In genomic region chr6:119338121-119338912, GRCm38 (mm10) we compare ENCODE assay signal across 26 mouse cellular contexts. TPM values are rescaled to one million over a fixed set of nuclear protein-coding genes. Genes with fewer than 3 reads are reported as not detected.
DNase-seq lines count a peak whose midpoint lies in the region; ATAC-seq and TF ChIP-seq lines count a peak whose summit lies in the region.
"Had no signal": no experiment of that assay in that cellular context is flagged by ENCODE, and none has a peak within 500 bp of the region (broad histone marks: within the 10 kb centered on the region; RNA-seq: fewer than 3 reads in every experiment).

No protein-coding gene starts in this region.

- peaks cover 0 to 8% of the 10 kb centered on the region in 2 experiments; a peak in 2 of 4 replicates for H3K4me1 ChIP-seq in MEL (ENCODE audit: control insufficient read depth in 1 of 2, insufficient read depth in 2 of 2, low read length in 2 of 2)
- H3K4me1 ChIP-seq: liver, embryonic 15.5 days had no signal

- TF ChIP-seq POLR2A in MEL (IDR thresholded peaks at IDR 0.05; ENCODE audit: control insufficient read depth in 1 of 2, insufficient read depth in 1 of 2, low read depth in 1 of 2, low read length in 2 of 2, poor library complexity in 1 of 2): no peak

- no peak for TF ChIP-seq CTCF in left cerebral cortex, adult 2 months (IDR thresholded peaks at IDR 0.05)
- TF ChIP-seq CTCF in MEL (IDR thresholded peaks at IDR 0.05 in 2 of 3, conservative IDR thresholded peaks at IDR 0.05 in 1 of 3; ENCODE audit: control insufficient read depth in 1 of 3, insufficient read depth in 1 of 3, low read depth in 2 of 3, low read length in 3 of 3, poor library complexity in 1 of 3, severe bottlenecking in 1 of 3): no peak

- TF ChIP-seq EP300 in MEL (IDR thresholded peaks at IDR 0.05; ENCODE audit: low read depth in 1 of 2, low read length in 2 of 2): no peak

- no peak overlapping the region for H3K9ac ChIP-seq in MEL (ENCODE audit: control insufficient read depth, low read depth, low read length, poor library complexity, severe bottlenecking)
- H3K9ac ChIP-seq: hindbrain, embryonic 13.5 days; liver, embryonic 15.5 days; lung, embryonic 15.5 days had no signal

- intact Hi-C loops in left cerebral cortex, adult 2 months (cut with DNase I): no loop called here

- H3K27me3 ChIP-seq in MEL (ENCODE audit: control insufficient read depth in 1 of 2, insufficient read depth in 2 of 2, low read length in 2 of 2): peaks cover 0 to 1% of the 10 kb centered on the region in 2 experiments; a peak in 1 of 4 replicates
- H3K27me3 ChIP-seq: liver, embryonic 15.5 days; lung, embryonic 15.5 days; Patski had no signal

- H3K4me3 ChIP-seq in left cerebral cortex, adult 2 months: no peak overlapping the region
- H3K4me3 ChIP-seq in MEL (ENCODE audit: control insufficient read depth in 1 of 2, insufficient read depth in 1 of 2, low read depth in 2 of 2, low read length in 2 of 2): no peak overlapping the region
- H3K4me3 ChIP-seq: heart, embryonic 10.5 days; hindbrain, embryonic 13.5 days; limb, embryonic 10.5 days; liver, embryonic 15.5 days; lung, embryonic 15.5 days had no signal

- no peaks in the 10 kb centered on the region for H3K79me2 ChIP-seq in MEL (ENCODE audit: control insufficient read depth, insufficient read depth, low read length, poor library complexity)

- H3K27ac ChIP-seq in left cerebral cortex, adult 2 months: peak overlapping the region; percentile 44; the same call in 1 of the 2 replicates
- no peak overlapping the region for H3K27ac ChIP-seq in MEL (ENCODE audit: control insufficient read depth, low read depth, low read length)
- H3K27ac ChIP-seq: heart, embryonic 10.5 days; hindbrain, embryonic 13.5 days; kidney, postnatal 0 days; limb, embryonic 10.5 days; liver, embryonic 15.5 days; lung, embryonic 15.5 days had no signal

- TF ChIP-seq RAD21 in MEL (IDR thresholded peaks at IDR 0.05; ENCODE audit: low read depth, low read length): no peak

- no peak for DNase-seq in left cerebral cortex, adult 2 months (ENCODE audit: extremely low spot score in 1 of 2, low spot score in 2 of 2)
- no peak for DNase-seq in left cerebral cortex, adult 18-20 months (ENCODE audit: low spot score in 2 of 2)
- DNase-seq in MEL (ENCODE audit: low read depth, low spot score): peak; percentile 43
- DNase-seq in right cerebral cortex, postnatal 10 days (ENCODE audit: low spot score in 2 of 2): no peak
- no peak for DNase-seq in spleen, postnatal 10 days (ENCODE audit: low spot score in 2 of 2)
- DNase-seq in lung, postnatal 10 days: no peak
- DNase-seq: adrenal gland, adult 8-10 months; cerebellum, adult 18-20 months; cerebellum, postnatal 25 days; kidney, adult 2 months; layer of hippocampus, adult 9-11 months; liver; lung, postnatal 4 days; right cerebral cortex, postnatal 14 days; thymus, postnatal 25 days had no signal

- H3K36me3 ChIP-seq in MEL (ENCODE audit: control insufficient read depth in 1 of 2, insufficient read depth in 2 of 2, low read length in 2 of 2): peaks cover 0 to 2% of the 10 kb centered on the region in 2 experiments; a peak in 1 of 4 replicates
- H3K36me3 ChIP-seq: heart, embryonic 10.5 days; hindbrain, embryonic 13.5 days; limb, embryonic 10.5 days; liver, embryonic 15.5 days; lung, embryonic 15.5 days had no signal

- H3K9me3 ChIP-seq in MEL (replicated peaks; ENCODE audit: insufficient read depth, low read length): no peaks in the 10 kb centered on the region
- H3K9me3 ChIP-seq: heart, embryonic 10.5 days; hindbrain, embryonic 13.5 days; limb, embryonic 10.5 days; liver, embryonic 15.5 days; lung, embryonic 15.5 days had no signal

- ATAC-seq in common myeloid progenitor, adult 5-6 weeks (replicated peaks; ENCODE audit: low read depth, poor library complexity, severe bottlenecking): peak; percentile 64
- ATAC-seq: activated CD4-positive, CD25-positive, alpha-beta regulatory T cell, adult 4 months; Patski had no signal

TF ChIP-seq in MEL, 35 proteins besides CTCF, POLR2A, EP300 and RAD21:
- TF ChIP-seq POLR2AphosphoS5 (IDR thresholded peaks at IDR 0.05; ENCODE audit: borderline replicate concordance, low read depth, low read length): no peak
- TF ChIP-seq MYC (IDR thresholded peaks at IDR 0.05; ENCODE audit: low read depth, low read length): no peak
- TF ChIP-seq UBTF (IDR thresholded peaks at IDR 0.05; ENCODE audit: borderline replicate concordance, insufficient read depth, low read depth, low read length): no peak
- no peak for TF ChIP-seq CHD2 (IDR thresholded peaks at IDR 0.05; ENCODE audit: low read length)

RNA-seq across cellular contexts. Expression of gene Lrtm2, which starts 7.8 kb away (rescaled TPM):
- total RNA-seq in left cerebral cortex, adult 2 months (2021): 10 to 100 TPM; 60.5 to 63.9 TPM
- 10 to 100 TPM; 68.4 to 71.3 TPM for total RNA-seq in left cerebral cortex, adult 18-20 months (2021)
- not detected in 2 replicates for total RNA-seq in MEL (2012; rRNA removed)
- polyA plus RNA-seq in MEL (2012; ENCODE audit: insufficient read depth in 1 of 2, insufficient read length in 2 of 2, low read depth in 1 of 2, low replicate concordance in 2 of 2, missing spikeins in 1 of 2): not detected
- 0.24 TPM in 1 of 2 replicates, not detected in the other for total RNA-seq in common myeloid progenitor, adult 5-6 weeks (2017)
- polyA plus RNA-seq: activated CD4-positive, CD25-positive, alpha-beta regulatory T cell, adult 4 months; embryonic facial prominence, embryonic 11.5 days; limb, embryonic 10.5 days; midbrain, embryonic 11.5 days had no signal

Comparison
In these comparisons a context has a peak if more than half of its experiments do, and no peak if none do; other contexts are left out.
1. RNA of gene Lrtm2, which starts 7.8 kb away (total RNA-seq): 68.4 to 71.3 TPM in left cerebral cortex, adult 18-20 months and 60.5 to 63.9 TPM in left cerebral cortex, adult 2 months; not detected in MEL and 0.24 TPM in common myeloid progenitor, adult 5-6 weeks; every median in the first group is over 10 times any median in the second.